Mouse (Mus musculus): ENCODE data around the gene Yy1.

Gene Yy1

GRCm38 (mm10) chr12:108792546-108793452 is at the start of gene Yy1:
Yy1 (plus strand) TSS chr12:108792973.
- peak; percentile 100 for DNase-seq

GRCm38 (mm10) chr12:108745990-108746389 is 46.8 kb upstream of the Yy1 start:
- peak; percentile 54 for DNase-seq

- peak; percentile 57 for DNase-seq
Measured at GRCm38 (mm10) chr12:108749019-108749418, 43.8 kb upstream of the Yy1 start.

GRCm38 (mm10) chr12:108749454-108749853 is 43.3 kb upstream of the Yy1 start:
- DNase-seq = peak; percentile 78

GRCm38 (mm10) chr12:108750226-108750625 is 42.5 kb upstream of the Yy1 start:
- no peak for DNase-seq

- peak; percentile 82 for DNase-seq
Measured at GRCm38 (mm10) chr12:108751790-108752189, 41.0 kb upstream of the Yy1 start.

GRCm38 (mm10) chr12:108755141-108755540 is 37.6 kb upstream of the Yy1 start:
- no peak for DNase-seq

GRCm38 (mm10) chr12:108756611-108757010 is 36.2 kb upstream of the Yy1 start:
- no peak for DNase-seq

- DNase-seq = peak; percentile 100
Measured at GRCm38 (mm10) chr12:108757717-108758257, 35.0 kb upstream of the Yy1 start.

- no peak for DNase-seq
Measured at GRCm38 (mm10) chr12:108758273-108758672, 34.5 kb upstream of the Yy1 start.

GRCm38 (mm10) chr12:108758682-108759081 is 34.1 kb upstream of the Yy1 start:
- DNase-seq = peak; percentile 90

- no peak for DNase-seq
Measured at GRCm38 (mm10) chr12:108759266-108759665, 33.5 kb upstream of the Yy1 start.

GRCm38 (mm10) chr12:108760016-108760415 is 32.8 kb upstream of the Yy1 start:
- peak; percentile 87 for DNase-seq

- peak; percentile 94 for DNase-seq
Measured at GRCm38 (mm10) chr12:108760500-108761020, 32.2 kb upstream of the Yy1 start.

- DNase-seq = peak; percentile 98
Measured at GRCm38 (mm10) chr12:108761209-108761608, 31.6 kb upstream of the Yy1 start.

GRCm38 (mm10) chr12:108761665-108762064 is 31.1 kb upstream of the Yy1 start:
- peak; percentile 87 for DNase-seq

GRCm38 (mm10) chr12:108763057-108763796 is 29.5 kb upstream of the Yy1 start:
- DNase-seq = peak; percentile 96

GRCm38 (mm10) chr12:108764917-108765678 is 27.7 kb upstream of the Yy1 start:
- DNase-seq = peak; percentile 95

- peak; percentile 99 for DNase-seq
Measured at GRCm38 (mm10) chr12:108765751-108766221, 27.0 kb upstream of the Yy1 start.

- DNase-seq = no peak
Measured at GRCm38 (mm10) chr12:108766316-108766715, 26.5 kb upstream of the Yy1 start.

- DNase-seq = peak; percentile 90
Measured at GRCm38 (mm10) chr12:108766866-108767265, 25.9 kb upstream of the Yy1 start.

- DNase-seq = peak; percentile 84
Measured at GRCm38 (mm10) chr12:108768196-108768854, 24.4 kb upstream of the Yy1 start.
